Comparison of ENCODE assay signal across 26 mouse cellular contexts in the genomic region with DNA sequence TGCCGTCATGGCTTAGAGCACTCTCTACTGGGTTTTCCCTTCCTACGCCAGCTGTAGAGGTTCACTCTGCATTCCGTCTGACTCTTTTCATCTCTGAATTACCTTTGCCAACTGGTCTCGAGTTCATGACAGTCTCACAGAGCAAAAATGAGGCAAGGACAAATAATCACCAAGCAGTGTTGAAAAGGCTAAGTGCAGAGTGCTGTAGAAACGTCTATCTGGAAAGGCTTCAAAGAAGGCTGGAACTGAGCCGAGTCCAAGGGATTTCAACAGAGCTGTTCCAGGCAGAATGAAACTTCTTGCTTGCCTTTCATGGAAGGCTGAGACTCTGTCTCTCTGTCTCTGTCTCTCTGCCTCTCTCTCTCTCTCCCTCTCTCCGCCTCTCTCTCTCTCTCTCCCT. TPM values are rescaled to one million over a fixed set of nuclear protein-coding genes. Genes with fewer than 3 reads are reported as not detected.
A peak's percentile ranks its signal among the peaks of the same experiment; 100 is the strongest.
DNase-seq lines count a peak whose midpoint lies in the region; ATAC-seq lines count a peak whose summit lies in the region.
"Had no signal": no experiment of that assay in that cellular context is flagged by ENCODE, and none has a peak within 500 bp of the region (broad histone marks: within the 10 kb centered on the region; RNA-seq: fewer than 3 reads in every experiment).

No protein-coding gene starts in this region.

- peak; percentile 17 to 23 for DNase-seq in cerebellum, postnatal 14 days
- DNase-seq in cerebellum, adult 11 months, result no peak
- DNase-seq in intestine, embryonic 14.5 days (ENCODE audit: low spot score), result peak; percentile 36
- DNase-seq in right cerebral cortex, adult 18-20 months, result peak; percentile 6
- no peak for DNase-seq in right cerebral cortex, postnatal 25 days
- DNase-seq in skeletal muscle tissue, adult 2 months (ENCODE audit: low read depth, low spot score), result peak; percentile 8
- DNase-seq in T-cell, adult 2 months (ENCODE audit: low spot score), result no peak
- DNase-seq: B cell, adult 2 months; cerebellum, adult 9-11 months; forebrain, postnatal 0 days; gastrocnemius, postnatal 14 days; kidney, adult 9 months; kidney, postnatal 14 days; layer of hippocampus, postnatal 36 days; spleen, adult 18-20 months had no signal

- H3K36me3 ChIP-seq in intestine, embryonic 14.5 days (ENCODE audit: control insufficient read depth, insufficient read depth, low read length), result no peaks in the 10 kb centered on the region
- H3K36me3 ChIP-seq in intestine, embryonic 16.5 days (ENCODE audit: control insufficient read depth, insufficient read depth, low read length), result no peaks in the 10 kb centered on the region
- H3K36me3 ChIP-seq: G1E; hindbrain, embryonic 13.5 days; liver, embryonic 12.5 days; lung, embryonic 15.5 days; midbrain, embryonic 13.5 days had no signal

- no peaks in the 10 kb centered on the region for H3K27me3 ChIP-seq in intestine, embryonic 14.5 days (replicated peaks; ENCODE audit: control insufficient read depth, insufficient read depth, low read length)
- no peaks in the 10 kb centered on the region for H3K27me3 ChIP-seq in intestine, embryonic 16.5 days (replicated peaks; ENCODE audit: control insufficient read depth, insufficient read depth, low read length)
- H3K27me3 ChIP-seq: CH12.LX; hindbrain, embryonic 13.5 days; liver, embryonic 12.5 days; lung, embryonic 15.5 days; megakaryocyte, embryonic 14.5 days; midbrain, embryonic 13.5 days had no signal

- no peak overlapping the region for H3K27ac ChIP-seq in intestine, embryonic 14.5 days (ENCODE audit: low read depth)
- H3K27ac ChIP-seq in intestine, embryonic 16.5 days (ENCODE audit: low read length), result no peak overlapping the region
- H3K27ac ChIP-seq: heart, adult 2 months; hindbrain, embryonic 13.5 days; liver, embryonic 12.5 days; lung, embryonic 15.5 days; midbrain, embryonic 13.5 days had no signal

- no peak overlapping the region for H3K4me3 ChIP-seq in intestine, embryonic 14.5 days (ENCODE audit: low read depth, low read length)
- no peak overlapping the region for H3K4me3 ChIP-seq in intestine, embryonic 16.5 days (ENCODE audit: low read length)
- H3K4me3 ChIP-seq: heart, adult 2 months; hindbrain, embryonic 13.5 days; liver, embryonic 12.5 days; lung, embryonic 15.5 days; megakaryocyte, embryonic 14.5 days; midbrain, embryonic 13.5 days had no signal

- no peaks in the 10 kb centered on the region for H3K4me1 ChIP-seq in intestine, embryonic 14.5 days (replicated peaks; ENCODE audit: control insufficient read depth, insufficient read depth, low read length)
- H3K4me1 ChIP-seq in intestine, embryonic 16.5 days (ENCODE audit: control insufficient read depth, insufficient read depth, low read length), result no peaks in the 10 kb centered on the region
- H3K4me1 ChIP-seq: hindbrain, embryonic 13.5 days; liver, embryonic 12.5 days; lung, embryonic 15.5 days; megakaryocyte, embryonic 14.5 days; midbrain, embryonic 13.5 days had no signal

- H3K4me2 ChIP-seq in intestine, embryonic 14.5 days (ENCODE audit: low read length), result no peak overlapping the region
- no peak overlapping the region for H3K4me2 ChIP-seq in intestine, embryonic 16.5 days (ENCODE audit: low read depth, low read length)
- H3K4me2 ChIP-seq: hindbrain, embryonic 13.5 days; liver, embryonic 12.5 days; lung, embryonic 15.5 days; midbrain, embryonic 13.5 days had no signal

- H3K9me3 ChIP-seq in intestine, embryonic 14.5 days (ENCODE audit: control insufficient read depth, low read length), result no peaks in the 10 kb centered on the region
- no peaks in the 10 kb centered on the region for H3K9me3 ChIP-seq in intestine, embryonic 16.5 days (ENCODE audit: control insufficient read depth, low read length)
- H3K9me3 ChIP-seq: hindbrain, embryonic 13.5 days; liver, embryonic 12.5 days; lung, embryonic 15.5 days; midbrain, embryonic 13.5 days had no signal

- WGBS in intestine, embryonic 14.5 days, result 64% methylated on average over 7 of the region's 7 CpGs
- WGBS in intestine, embryonic 16.5 days, result 82% methylated on average over 7 of the region's 7 CpGs

- H3K9ac ChIP-seq in intestine, embryonic 14.5 days (ENCODE audit: low read length), result no peak overlapping the region
- no peak overlapping the region for H3K9ac ChIP-seq in intestine, embryonic 16.5 days (ENCODE audit: low read depth, low read length)
- H3K9ac ChIP-seq: forebrain, postnatal 0 days; hindbrain, embryonic 13.5 days; liver, embryonic 12.5 days; lung, embryonic 15.5 days; midbrain, embryonic 13.5 days had no signal

- ATAC-seq in intestine, embryonic 14.5 days (replicated peaks; ENCODE audit: low FRiP score, low TSS enrichment, low read depth), result no peak
- ATAC-seq in intestine, embryonic 16.5 days, result no peak
- ATAC-seq: activated CD4-positive, CD25-positive, alpha-beta regulatory T cell, adult 4 months; forebrain, postnatal 0 days; inflammation-experienced regulatory T-cells, adult 6 months; liver, embryonic 12.5 days; midbrain, embryonic 13.5 days had no signal

RNA-seq across cellular contexts. Expression of a gene that starts 47.8 kb away (rescaled TPM):
- not detected in 2 replicates for polyA plus RNA-seq in intestine, embryonic 14.5 days (2014; fragmentation: Nextera tagmentation; extraction: Ambion mirVana)
- not detected in 2 replicates for polyA plus RNA-seq in intestine, embryonic 16.5 days (2015; fragmentation: Nextera tagmentation; extraction: Ambion mirVana)
- polyA plus RNA-seq: activated CD4-positive, CD25-positive, alpha-beta regulatory T cell, adult 4 months; G1E; heart, adult 2 months; inflammation-experienced regulatory T-cells, adult 6 months; liver, embryonic 12.5 days had no signal

Comparison
In these comparisons a context has a peak if more than half of its experiments do, and no peak if none do; other contexts are left out.
1. DNase-seq: peak in cerebellum, postnatal 14 days (2 of 2), intestine, embryonic 14.5 days (single experiment), right cerebral cortex, adult 18-20 months (single experiment) and skeletal muscle tissue, adult 2 months (single experiment); none in cerebellum, adult 11 months (single experiment), right cerebral cortex, postnatal 25 days (single experiment) and T-cell, adult 2 months (single experiment).